Mouse (Mus musculus) midbrain, embryonic 11.5 days (tissue): ENCODE data around the gene Rheb. TPM values are rescaled to one million over a fixed set of nuclear protein-coding genes. Genes with fewer than 3 reads are reported as not detected.
"Not testable (repeated sequence)": the region's sequence is repeated elsewhere in the genome, so short reads cannot be mapped to it uniquely, and the experiment has no call there.

Experiments used
- ATAC-seq: fragments of 200-750 bp; cut with Nextera tagmentation; 2 replicates; pipeline ENCODE4 v1.8.0; 2017; ENCODE audit warnings: moderate TSS enrichment, moderate library complexity; ENCODE audit not compliant: low FRiP score
- DNase-seq: peaks from one replicate; pipeline ENCODE4 v3.0.0; 2015; ENCODE audit warnings: low spot score; ENCODE audit errors: missing footprints
- H3K27ac ChIP-seq: fragments of 300-500 bp; sonication (generic); 2 replicates; pipeline ENCODE4 v1.5.1; 2014; ENCODE audit warnings: low read depth, low read length
- H3K27me3 ChIP-seq: fragments of 300-500 bp; sonication (generic); 2 replicates; pipeline ENCODE4 v1.6.1; 2014; ENCODE audit warnings: mild to moderate bottlenecking, low read length, moderate library complexity, mixed read lengths; ENCODE audit not compliant: control insufficient read depth, insufficient read depth
- H3K36me3 ChIP-seq: fragments of 300-500 bp; sonication (generic); 2 replicates; pipeline ENCODE4 v1.6.1; 2014; ENCODE audit warnings: mild to moderate bottlenecking, low read length, moderate library complexity, mixed read lengths; ENCODE audit not compliant: control insufficient read depth, insufficient read depth
- H3K4me1 ChIP-seq: fragments of 300-500 bp; sonication (generic); 2 replicates; pipeline ENCODE4 v1.6.1; 2014; ENCODE audit warnings: low read length; ENCODE audit not compliant: control insufficient read depth, insufficient read depth
- H3K4me2 ChIP-seq: fragments of 300-500 bp; sonication (generic); 2 replicates; pipeline ENCODE4 v1.6.1; 2014; ENCODE audit warnings: mild to moderate bottlenecking, moderate library complexity
- H3K4me3 ChIP-seq: fragments of 300-500 bp; sonication (generic); 2 replicates; pipeline ENCODE4 v1.5.1; 2014; ENCODE audit warnings: low read depth, low read length
- H3K9ac ChIP-seq: fragments of 300-500 bp; sonication (generic); 2 replicates; pipeline ENCODE4 v1.6.1; 2014; ENCODE audit warnings: low read length
- H3K9me3 ChIP-seq: fragments of 300-500 bp; sonication (generic); 2 replicates; pipeline ENCODE4 v1.6.1; 2016; ENCODE audit warnings: low read length; ENCODE audit not compliant: control insufficient read depth
- WGBS: fragments of 180-500 bp; shearing (Covaris S2); extraction: QIAGEN DNeasy Blood & Tissue Kit; methylation state at CpG from one replicate; pipeline ENCODE4 v1.1.7; 2014; 5-methylcytosine and 5-hydroxymethylcytosine counted together
- polyA plus RNA-seq: library from polyadenylated mRNA; unstranded; fragments of >200 nt; fragmentation: Nextera tagmentation; extraction: Ambion mirVana; gene quantifications from 2 replicates; pipeline ENCODE4 v1.2.1, GENCODE M21; 2014

Gene Rheb
- polyA plus RNA-seq, 1 experiment from 2014 or later = 207 TPM

DNA sequence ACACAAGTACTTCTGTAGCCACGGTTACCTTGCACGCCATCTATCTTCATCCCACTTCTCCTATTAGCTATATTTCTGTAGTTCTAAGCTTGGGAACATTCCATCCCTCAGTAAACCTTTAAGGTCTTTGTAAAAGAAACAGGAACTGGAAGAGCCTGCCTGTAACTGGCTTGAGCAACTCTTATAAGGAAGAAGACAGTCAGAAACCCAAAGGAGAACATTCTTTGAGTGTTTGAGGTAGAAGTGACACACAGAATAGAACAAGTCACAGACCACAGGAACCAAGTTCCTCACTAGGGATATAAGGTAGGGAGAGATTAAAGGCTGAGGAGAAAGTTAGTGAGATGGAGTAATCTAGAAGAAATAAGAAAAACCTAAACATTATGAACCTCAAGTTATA lies 15.3 kb downstream of the Rheb start:
- DNase-seq = no peak
- WGBS = 94% methylated on average over 2 of the region's 2 CpGs
- Histone ChIP-seq H3K9ac (no peak overlapping the region), H3K4me1 (no peaks in the 10 kb centered on the region), H3K27ac (no peak overlapping the region), H3K9me3 (no peaks in the 10 kb centered on the region), H3K4me3 (no peak overlapping the region), H3K36me3 (no peaks in the 10 kb centered on the region), H3K4me2 (no peak overlapping the region), H3K27me3 (no peaks in the 10 kb centered on the region)
- ATAC-seq = no peak

DNA sequence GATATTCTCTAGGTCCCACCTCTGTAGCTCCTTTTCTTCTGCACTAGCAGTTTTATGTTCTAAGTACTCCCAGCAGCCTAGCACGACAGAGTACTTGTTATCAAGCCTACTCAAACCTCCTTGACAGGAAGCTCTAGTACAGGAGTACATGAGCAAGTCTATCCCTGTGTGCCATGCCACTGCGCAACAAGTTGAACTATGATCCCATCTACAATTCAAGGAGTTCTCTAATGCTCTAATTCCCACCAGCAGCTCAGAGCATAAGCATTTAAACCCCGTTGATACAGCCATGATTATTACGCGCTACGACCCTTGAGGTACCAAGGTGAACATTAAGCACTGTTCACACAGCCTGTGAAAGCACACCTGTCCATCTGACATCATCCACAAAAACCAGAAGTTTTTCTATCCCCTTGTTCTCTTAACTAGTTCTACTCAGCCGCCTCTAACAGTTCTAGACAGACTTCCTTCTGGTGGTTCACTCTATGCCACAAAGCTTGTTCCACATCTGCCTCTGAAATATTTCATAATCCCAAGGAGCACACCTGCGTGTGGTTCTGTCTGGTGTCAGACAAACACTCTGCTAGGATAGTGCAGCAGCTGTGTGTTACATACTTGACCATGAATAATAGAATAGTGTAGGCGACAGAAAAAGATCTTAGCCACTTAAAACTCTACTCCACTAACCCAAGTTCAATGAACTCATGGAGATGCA lies 16.2 kb downstream of the Rheb start:
- ATAC-seq (no peak), DNase-seq (no peak)
- 92% methylated on average over 9 of the region's 9 CpGs for WGBS
- no peak overlapping the region for H3K4me2 ChIP-seq
- no peaks in the 10 kb centered on the region for H3K9me3 ChIP-seq
- no peak overlapping the region for H3K4me3 ChIP-seq
- H3K27ac ChIP-seq = no peak overlapping the region
- no peaks in the 10 kb centered on the region for H3K27me3 ChIP-seq
- no peaks in the 10 kb centered on the region for H3K36me3 ChIP-seq
- no peaks in the 10 kb centered on the region for H3K4me1 ChIP-seq
- H3K9ac ChIP-seq = no peak overlapping the region

DNA sequence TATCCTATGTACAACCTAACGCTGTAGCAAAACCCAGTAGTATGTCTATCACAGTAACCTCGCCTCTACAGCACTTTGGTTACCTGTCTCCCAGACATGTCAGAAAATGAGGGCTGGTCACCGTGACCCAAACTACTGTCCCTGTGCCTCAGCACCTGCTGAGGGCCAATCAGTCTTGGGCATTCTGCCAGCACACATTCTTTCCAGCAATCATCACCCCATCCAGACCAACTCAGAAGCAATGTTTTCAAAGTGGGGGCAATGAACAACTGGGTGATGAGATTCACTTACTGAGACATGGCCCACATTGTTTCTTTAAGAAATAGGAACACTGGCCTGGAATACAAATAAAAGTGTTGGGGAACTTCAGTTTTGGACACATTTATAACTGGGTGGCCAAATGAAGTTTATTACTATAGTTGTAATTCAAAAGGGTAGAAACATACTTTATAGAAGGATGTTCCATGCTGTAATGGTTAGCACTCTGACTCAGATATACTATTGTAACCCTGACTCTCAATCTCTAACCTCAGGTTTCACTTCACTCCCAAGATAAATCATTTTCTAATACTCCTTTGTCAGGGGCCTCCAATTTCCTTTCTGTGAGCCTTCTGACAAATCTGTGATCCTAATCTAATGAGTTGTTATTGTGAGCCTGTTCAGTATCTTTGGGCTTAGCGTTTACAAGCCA lies 16.9 kb downstream of the Rheb start:
- Histone ChIP-seq H3K27ac (no peak overlapping the region), H3K27me3 (no peaks in the 10 kb centered on the region), H3K4me2 (no peak overlapping the region), H3K9ac (no peak overlapping the region), H3K4me3 (no peak overlapping the region), H3K36me3 (no peaks in the 10 kb centered on the region), H3K4me1 (no peaks in the 10 kb centered on the region), H3K9me3 (no peaks in the 10 kb centered on the region)
- no peak for ATAC-seq
- 87% methylated on average over 4 of the region's 4 CpGs for WGBS
- no peak for DNase-seq

DNA sequence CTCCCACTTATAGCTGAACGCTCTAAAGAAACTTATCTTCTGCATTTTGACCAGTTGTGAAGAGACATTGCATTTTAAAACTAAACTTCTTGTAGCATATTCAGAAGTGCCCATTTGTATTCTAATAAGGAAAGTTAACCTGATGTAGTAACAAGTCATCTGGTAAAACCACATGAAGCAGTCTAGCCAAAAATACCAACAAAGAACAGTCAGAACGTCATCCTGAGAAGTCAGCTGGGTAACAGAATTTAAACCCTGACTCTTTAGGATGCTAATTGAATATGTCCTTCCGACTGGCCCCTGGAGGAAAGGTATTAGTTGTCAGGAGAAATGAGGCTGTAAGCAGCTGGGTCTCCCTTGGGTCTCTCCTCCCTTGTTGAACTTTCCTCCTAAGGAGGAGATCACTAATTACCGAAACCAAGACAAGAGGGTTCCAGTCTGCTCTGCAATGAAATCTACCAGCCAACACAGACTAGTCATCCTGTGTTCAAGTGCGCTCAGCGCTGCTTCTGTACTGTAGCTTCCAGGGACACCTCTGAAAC lies 18.5 kb downstream of the Rheb start:
- no peaks in the 10 kb centered on the region for H3K4me1 ChIP-seq
- DNase-seq (peak; percentile 39), ATAC-seq (no peak)
- no peaks in the 10 kb centered on the region for H3K27me3 ChIP-seq
- H3K9ac ChIP-seq = no peak overlapping the region
- H3K9me3 ChIP-seq = no peaks in the 10 kb centered on the region
- WGBS = 81% methylated on average over 6 of the region's 6 CpGs
- no peak overlapping the region for H3K4me3 ChIP-seq
- no peak overlapping the region for H3K4me2 ChIP-seq
- H3K27ac ChIP-seq = no peak overlapping the region
- H3K36me3 ChIP-seq = no peaks in the 10 kb centered on the region

DNA sequence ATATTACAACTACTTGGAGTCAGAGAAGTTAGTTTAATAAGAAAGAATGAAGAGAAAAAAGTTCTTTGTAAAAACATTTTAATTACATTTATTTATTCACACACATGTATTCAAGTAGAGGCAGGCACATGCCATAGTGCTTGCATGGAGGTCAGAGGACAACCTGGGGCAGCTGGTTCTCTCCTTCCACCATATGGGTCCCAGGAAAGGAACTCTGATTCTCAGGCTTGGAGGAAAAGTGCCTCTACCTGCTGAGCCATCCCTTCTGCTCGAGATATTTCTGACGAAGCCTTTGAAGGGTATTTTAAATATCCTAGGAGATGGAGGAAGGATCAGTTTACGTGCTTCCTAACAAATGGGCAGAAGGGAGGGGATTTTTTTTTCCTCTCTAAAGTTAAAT lies 19.6 kb downstream of the Rheb start:
- H3K4me1 ChIP-seq = no peaks in the 10 kb centered on the region
- 86% methylated on average over 3 of the region's 3 CpGs for WGBS
- H3K9me3 ChIP-seq = no peaks in the 10 kb centered on the region
- DNase-seq (no peak), ATAC-seq (no peak)
- H3K36me3 ChIP-seq = no peaks in the 10 kb centered on the region
- H3K4me2 ChIP-seq = no peak overlapping the region
- H3K27ac ChIP-seq = no peak overlapping the region
- H3K9ac ChIP-seq = no peak overlapping the region
- no peaks in the 10 kb centered on the region for H3K27me3 ChIP-seq
- H3K4me3 ChIP-seq = no peak overlapping the region

DNA sequence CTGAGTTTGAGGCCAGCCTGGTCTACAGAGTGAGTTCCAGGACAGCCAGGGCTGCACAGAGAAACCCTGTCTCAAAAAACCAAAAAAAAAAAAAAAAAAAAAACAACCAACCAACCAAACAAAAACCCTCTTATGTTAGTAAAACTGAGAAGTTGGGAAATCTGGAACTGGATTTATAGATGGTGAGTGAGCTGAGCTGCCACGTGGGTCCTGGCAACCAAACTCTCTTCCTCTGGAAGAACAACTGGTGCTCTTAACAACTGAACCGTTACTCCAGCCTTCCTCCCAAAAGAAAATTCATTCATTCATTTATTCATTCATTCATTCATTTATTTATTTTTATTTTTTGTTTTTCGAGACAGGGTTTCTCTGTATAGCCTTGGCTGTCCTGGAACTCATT lies 20.2 kb downstream of the Rheb start:
- DNase-seq = peak; percentile 57
- not testable (repeated sequence) for H3K27ac ChIP-seq, H3K27me3 ChIP-seq, H3K4me3 ChIP-seq, H3K4me1 ChIP-seq, H3K4me2 ChIP-seq, H3K36me3 ChIP-seq, H3K9me3 ChIP-seq, ATAC-seq, H3K9ac ChIP-seq
- WGBS = 92% methylated on average over 3 of the region's 3 CpGs

DNA sequence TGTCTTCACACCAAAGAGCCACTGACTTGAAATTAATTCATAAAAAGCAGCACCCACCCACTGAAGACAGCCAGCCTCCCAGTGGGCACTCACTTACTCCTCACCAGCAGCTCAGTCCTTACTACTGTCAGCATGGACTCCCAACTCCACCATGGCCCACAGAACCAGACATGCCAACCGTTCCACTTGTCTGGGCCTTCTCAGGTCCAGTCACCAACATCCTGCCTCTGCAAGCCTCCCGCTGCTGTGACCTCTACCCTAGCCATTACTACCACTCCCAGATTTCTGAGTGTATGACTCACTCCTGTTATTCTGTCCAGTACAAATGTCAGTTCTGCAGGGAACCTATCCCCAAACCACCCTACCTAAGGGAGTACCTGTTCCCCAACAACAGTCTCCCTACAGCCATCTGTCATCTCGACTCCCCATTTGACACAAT lies 21.0 kb downstream of the Rheb start:
- Histone ChIP-seq H3K27me3 (no peaks in the 10 kb centered on the region), H3K4me3 (no peak overlapping the region), H3K36me3 (peaks cover 4% of the 10 kb centered on the region; the same call in 1 of the 2 replicates), H3K4me1 (no peaks in the 10 kb centered on the region), H3K27ac (no peak overlapping the region), H3K9me3 (no peaks in the 10 kb centered on the region), H3K4me2 (no peak overlapping the region), H3K9ac (no peak overlapping the region)
- ATAC-seq (no peak), DNase-seq (peak; percentile 83)
- WGBS = 90% methylated on average over 3 of the region's 3 CpGs

DNA sequence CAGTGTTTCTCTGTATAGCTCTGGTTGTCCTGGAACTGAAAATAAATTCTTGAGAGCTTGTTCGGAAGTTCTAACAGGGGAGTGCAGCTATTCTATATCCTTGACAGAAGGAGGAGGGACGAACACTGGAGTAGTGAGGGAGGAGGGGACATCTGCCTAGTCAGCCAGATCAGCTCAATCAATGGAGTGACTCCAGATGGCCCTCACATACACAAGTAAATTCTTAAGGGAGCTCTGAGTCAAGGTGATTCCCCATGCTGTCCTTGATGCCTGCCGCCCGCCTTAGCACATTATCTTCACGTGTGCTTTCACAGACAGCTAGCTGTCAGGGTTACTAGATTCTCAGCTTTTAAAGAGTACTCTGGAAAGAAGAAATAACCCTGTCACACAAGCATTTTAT lies 21.8 kb downstream of the Rheb start:
- Histone ChIP-seq H3K9me3 (no peaks in the 10 kb centered on the region), H3K4me3 (no peak overlapping the region), H3K27ac (no peak overlapping the region), H3K36me3 (peaks cover 4% of the 10 kb centered on the region; the same call in 1 of the 2 replicates), H3K27me3 (no peaks in the 10 kb centered on the region), H3K9ac (no peak overlapping the region), H3K4me1 (no peaks in the 10 kb centered on the region), H3K4me2 (no peak overlapping the region)
- ATAC-seq (no peak), DNase-seq (no peak)
- 66% methylated on average over 5 of the region's 5 CpGs for WGBS

DNA sequence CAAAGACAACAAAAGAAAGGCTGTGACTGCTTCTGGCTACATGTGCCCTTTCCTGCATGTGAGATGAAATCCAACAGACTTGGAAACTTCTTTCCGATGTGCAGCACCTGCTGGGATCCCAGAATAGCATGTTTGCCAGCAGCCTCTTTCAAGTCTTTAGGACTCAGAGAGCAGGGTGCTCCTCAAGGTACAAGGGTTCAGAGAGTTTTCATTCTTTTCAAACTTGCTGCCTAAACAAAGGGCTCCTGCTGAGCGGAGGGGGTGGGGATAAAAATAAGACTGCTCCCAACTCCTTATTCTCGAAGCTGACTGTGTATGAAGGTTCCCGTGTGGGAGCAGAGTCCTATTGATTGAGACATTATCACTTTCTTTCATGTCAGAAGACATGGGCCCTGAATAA lies 25.2 kb downstream of the Rheb start:
- 66% methylated on average over 4 of the region's 4 CpGs for WGBS
- DNase-seq (peak; percentile 64), ATAC-seq (no peak)
- Histone ChIP-seq H3K4me2 (no peak overlapping the region), H3K4me3 (no peak overlapping the region), H3K36me3 (peaks cover 13% of the 10 kb centered on the region; the same call in 1 of the 2 replicates), H3K9ac (no peak overlapping the region), H3K9me3 (no peaks in the 10 kb centered on the region), H3K27ac (no peak overlapping the region), H3K27me3 (no peaks in the 10 kb centered on the region), H3K4me1 (no peaks in the 10 kb centered on the region)
